Mouse (Mus musculus) small intestine, adult 2 months (tissue): ENCODE measurements around the gene Lrrc28.

Source experiments
- CTCF ChIP-seq: fragments of 200-500 bp; IDR thresholded peaks from 2 replicates; pipeline ENCODE4 v1.5.1; 2012; ENCODE audit warnings: low read depth, mild to moderate bottlenecking, control low read depth, inconsistent platforms, low read length, moderate library complexity, mixed read lengths; ENCODE audit not compliant: insufficient replicate concordance, insufficient read length; ENCODE audit errors: extremely low read depth
- POLR2A ChIP-seq: fragments of 200-500 bp; IDR thresholded peaks from 2 replicates; pipeline ENCODE4 v1.6.1; 2012; ENCODE audit warnings: low read depth, mild to moderate bottlenecking, control low read depth, inconsistent platforms, low read length, moderate library complexity

DNA sequence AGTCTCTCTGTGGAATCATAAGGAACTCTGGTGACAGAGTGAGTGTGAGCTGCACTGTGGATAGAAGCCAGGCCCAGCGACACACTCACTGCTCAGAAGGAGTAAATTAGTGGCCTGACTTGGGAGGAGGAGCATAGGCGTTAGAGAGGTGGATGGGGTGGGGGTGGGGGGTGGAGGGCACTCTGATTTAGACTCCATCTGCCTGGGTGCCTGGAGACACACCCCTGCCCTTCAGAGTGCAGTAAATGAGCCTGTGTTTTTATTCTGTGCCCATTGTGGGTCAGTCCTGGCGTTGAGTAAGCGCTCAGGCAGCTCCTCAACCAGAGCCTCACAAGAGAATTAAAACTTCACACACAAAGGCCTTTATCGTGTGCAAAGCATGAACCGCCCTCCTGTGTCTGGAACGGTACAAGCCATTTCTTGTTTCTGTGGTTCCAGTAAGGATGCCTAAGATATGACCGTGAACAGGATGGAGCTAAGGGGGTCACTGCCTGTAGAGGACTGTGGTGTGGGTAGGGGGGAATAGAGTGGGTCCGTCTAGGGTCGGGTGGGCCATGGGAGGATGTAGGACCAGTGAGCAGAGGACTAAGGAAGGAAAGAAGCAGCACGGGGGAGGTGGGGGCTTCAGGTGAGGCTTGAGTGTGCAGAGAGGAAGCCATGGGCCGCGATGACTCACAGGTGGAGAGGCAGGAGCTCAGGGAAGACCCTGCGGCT, 19.1 kb upstream of the Lrrc28 start:
- no peak for TF ChIP-seq CTCF
- TF ChIP-seq POLR2A, result no peak
